Mouse (Mus musculus) G1E (cell line): ENCODE results near the gene Zfp553.

Experiments used
- CTCF ChIP-seq: IDR thresholded peaks from 2 replicates; pipeline ENCODE4 v1.5.1; 2012; ENCODE audit warnings: low read depth, low read length, inconsistent platforms, mixed read lengths
- GATA1 ChIP-seq: IDR thresholded peaks from 2 replicates; pipeline ENCODE4 v1.6.1; 2012; ENCODE audit warnings: borderline replicate concordance, low read length, inconsistent platforms, mixed read lengths
- GATA2 ChIP-seq: IDR thresholded peaks from 2 replicates; pipeline ENCODE4 v1.6.1; 2012; ENCODE audit warnings: low read depth, low read length, inconsistent platforms, borderline replicate concordance
- POLR2AphosphoS5 ChIP-seq: IDR thresholded peaks from 2 replicates; pipeline ENCODE4 v1.6.1; 2012; ENCODE audit warnings: low read depth, low read length, inconsistent platforms; ENCODE audit not compliant: insufficient replicate concordance
- TAL1 ChIP-seq: conservative IDR thresholded peaks from 2 replicates; pipeline ENCODE4 v1.6.1; 2012; ENCODE audit warnings: low read depth, low read length, inconsistent platforms, mixed read lengths

DNA sequence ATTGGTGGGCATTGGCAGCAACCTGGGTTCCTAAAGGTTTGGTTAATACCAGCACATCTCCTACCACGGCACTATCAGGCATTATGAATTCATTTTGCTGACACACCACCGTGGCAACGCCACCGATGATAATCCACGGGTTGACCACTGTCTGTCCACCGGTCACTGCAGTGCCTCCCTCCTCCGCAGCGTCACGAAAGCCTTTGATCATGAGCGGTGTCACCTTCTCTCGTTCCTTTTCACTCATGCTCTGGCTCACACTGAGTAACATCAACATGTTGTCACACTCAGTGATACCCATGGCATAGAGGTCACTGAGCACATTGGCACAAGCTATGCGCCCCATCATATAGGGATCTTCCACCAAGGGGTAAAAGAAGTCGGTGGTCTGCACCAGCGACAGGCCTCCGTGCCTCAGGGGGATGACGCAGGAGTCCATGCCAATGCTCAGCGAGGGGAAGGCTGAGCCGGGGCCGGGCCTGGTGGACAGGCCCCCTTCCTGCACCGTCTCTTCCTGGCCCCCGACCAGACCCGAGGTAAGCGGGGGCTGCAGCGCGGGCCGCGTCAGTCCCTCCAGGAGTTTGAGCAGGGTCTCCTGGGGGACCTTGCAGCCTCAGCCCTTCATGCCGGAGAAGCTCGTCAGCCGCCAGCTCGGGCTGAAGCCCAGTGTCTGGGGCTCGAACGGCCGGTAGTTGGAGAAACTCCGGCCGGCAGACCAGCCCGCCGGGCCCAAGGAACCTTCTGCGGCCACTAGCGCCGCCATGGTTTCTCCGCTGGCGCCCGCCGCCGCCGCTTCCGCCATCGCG is 40.5 kb downstream of the Zfp553 start:
- no peak for TF ChIP-seq CTCF
- no peak for TF ChIP-seq POLR2AphosphoS5
- no peak for TF ChIP-seq TAL1
- no peak for TF ChIP-seq GATA2
- TF ChIP-seq GATA1, result no peak
